Mouse (Mus musculus): ENCODE results near the gene Shprh. TPM values are rescaled to one million over a fixed set of nuclear protein-coding genes. Genes with fewer than 3 reads are reported as not detected.
"Not testable (repeated sequence)": the region's sequence is repeated elsewhere in the genome, so short reads cannot be mapped to it uniquely, and the experiment has no call there.

The Shprh gene
- 10 to 100 TPM; 18.5 to 23.4 TPM for polyA plus RNA-seq (2017; shearing (Covaris generic))

GRCm38 (mm10) chr10:11148884-11149741 lies at the start of gene Shprh:
Gene Shprh (plus strand): TSS chr10:11149427.
- peak; percentile 96 for ATAC-seq

GRCm38 (mm10) chr10:11121781-11122180 lies 27.4 kb upstream of the Shprh start:
- no peak for ATAC-seq

DNA sequence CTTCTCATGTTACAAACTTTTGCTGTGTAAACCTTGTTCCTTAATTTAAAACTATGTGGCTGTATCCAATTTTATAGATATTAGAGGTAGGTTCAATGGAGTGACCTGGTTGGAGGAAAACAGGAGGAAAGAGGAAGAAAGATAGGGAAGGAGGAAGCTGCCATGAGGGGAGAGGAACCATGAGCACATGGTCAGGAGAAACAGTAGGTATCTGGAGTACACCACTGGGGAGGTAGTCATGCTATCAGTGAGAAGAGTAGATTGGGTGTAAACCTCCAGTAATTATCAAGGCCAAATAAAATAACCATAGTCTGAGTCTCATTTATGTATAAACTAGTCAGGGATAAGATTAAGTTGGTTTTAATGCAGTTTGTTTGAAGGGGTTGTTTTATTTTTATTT lies 3.6 kb upstream of the Shprh start:
- no peak for ATAC-seq

DNA sequence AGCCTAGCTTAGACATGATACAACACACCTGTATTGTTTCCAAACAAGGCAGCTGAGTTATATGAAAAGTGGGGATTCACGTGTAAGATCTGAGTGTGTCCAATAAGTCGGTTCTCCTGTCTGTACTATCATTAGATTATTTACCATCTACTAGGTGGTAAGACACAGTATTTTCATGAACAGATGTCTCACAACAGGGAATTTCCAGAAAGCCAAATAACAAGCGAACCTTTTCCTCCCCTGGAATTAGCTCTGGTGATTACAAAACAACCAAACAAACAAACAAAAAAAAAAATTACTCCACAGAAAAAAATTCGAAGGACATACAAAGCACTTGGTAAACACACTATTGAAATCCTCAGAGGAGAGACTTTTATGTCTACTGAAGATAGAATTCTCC lies 781 bp upstream of the Shprh start:
- ATAC-seq = no peak

GRCm38 (mm10) chr10:11149742-11150125 lies 507 bp downstream of the Shprh start:
- ATAC-seq = peak; percentile 21

GRCm38 (mm10) chr10:11151644-11152043 lies 2.4 kb downstream of the Shprh start:
- ATAC-seq = no peak

DNA sequence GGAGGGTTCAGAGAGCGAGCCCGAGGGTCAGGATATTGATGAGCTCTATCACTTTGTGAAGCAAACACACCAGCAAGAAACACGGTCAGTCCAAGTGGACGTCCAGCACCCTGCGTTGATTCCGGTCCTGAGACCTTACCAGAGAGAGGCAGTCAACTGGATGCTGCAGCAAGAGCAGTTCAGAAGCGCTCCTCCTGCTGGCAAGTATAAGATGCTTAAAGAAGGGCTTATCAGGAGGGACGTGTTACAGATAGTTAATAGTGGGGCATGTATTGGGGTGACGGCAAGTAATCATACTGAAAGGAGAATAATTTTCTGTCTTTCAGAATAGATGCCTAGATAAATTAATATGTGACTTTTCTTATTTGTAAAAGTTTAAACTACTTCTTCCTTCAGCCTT lies 7.8 kb downstream of the Shprh start:
- no peak for ATAC-seq

- no peak for ATAC-seq
Observed at GRCm38 (mm10) chr10:11164537-11164936, 15.3 kb downstream of the Shprh start.

- ATAC-seq = no peak
Observed at GRCm38 (mm10) chr10:11170252-11170651, 21.0 kb downstream of the Shprh start.

DNA sequence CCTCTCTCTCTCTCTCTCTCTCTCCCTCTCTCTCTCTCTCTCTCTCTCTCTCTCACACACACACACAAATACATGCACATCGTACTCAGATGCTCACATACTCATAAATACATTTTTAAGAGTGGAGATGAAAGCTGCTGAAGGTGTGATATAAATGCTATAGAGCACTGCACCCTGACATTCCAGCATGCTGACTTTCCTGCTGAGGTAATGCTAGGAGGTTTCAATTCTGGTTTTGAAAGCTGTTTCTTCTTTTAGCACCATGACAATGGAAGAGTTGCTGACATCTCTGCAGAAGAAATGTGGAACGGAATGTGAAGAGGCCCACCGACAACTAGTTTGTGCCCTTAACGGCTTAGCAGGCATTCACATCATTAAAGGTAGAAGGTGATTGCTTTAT lies 22.4 kb downstream of the Shprh start:
- no peak for ATAC-seq

GRCm38 (mm10) chr10:11172519-11172918 lies 23.3 kb downstream of the Shprh start:
- ATAC-seq = no peak

DNA sequence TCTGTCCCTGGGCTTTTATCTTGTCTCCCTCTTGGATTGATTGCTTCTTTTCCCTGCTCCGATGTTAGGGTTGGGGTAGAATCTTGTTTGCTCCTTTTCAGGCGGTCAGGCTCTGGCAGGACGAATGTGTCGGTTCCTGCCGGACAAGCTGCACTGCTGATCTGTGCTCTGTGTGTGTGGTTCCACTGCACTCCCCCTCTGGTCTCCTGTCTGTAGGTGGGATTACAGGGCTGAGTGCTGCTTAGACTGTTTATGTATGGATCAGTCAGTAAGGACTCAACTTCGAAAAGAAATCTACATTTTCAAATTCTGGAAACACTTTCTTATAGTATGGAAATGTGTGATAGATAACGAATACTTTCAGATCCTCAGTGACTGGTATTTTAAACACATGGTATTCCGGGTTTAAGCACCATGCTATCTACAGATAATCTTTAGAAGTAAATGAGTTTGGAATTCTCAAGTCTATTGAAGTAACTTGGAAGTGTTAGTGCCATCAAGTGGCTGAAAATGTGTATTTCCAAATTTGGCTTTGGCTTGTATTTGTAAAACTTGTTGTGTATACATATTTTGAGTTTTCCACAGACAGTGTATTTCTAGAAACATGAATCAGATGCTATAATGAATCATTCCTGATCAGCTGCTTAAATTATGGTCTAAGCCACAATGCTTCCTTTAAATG lies 26.7 kb downstream of the Shprh start:
- no peak for ATAC-seq

DNA sequence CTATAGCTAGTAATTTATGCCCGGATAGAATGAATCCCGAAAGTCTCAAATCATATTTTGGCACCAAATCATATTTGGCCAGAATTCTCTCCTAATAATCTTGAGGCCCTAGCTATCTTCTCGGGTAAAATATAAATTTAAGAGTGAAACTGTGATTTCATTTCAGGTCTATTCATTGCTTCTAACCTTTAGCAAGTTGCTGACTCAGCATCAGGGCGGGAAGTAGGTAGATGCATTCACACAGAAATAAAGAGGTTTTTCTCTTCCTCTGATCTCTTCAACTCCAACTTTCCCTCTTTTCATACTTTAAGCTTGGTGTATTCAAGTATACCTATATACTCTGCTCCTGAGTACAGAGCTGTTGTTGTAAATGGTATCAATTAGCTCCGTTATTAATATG lies 30.9 kb downstream of the Shprh start:
- no peak for ATAC-seq

- no peak for ATAC-seq
Observed at GRCm38 (mm10) chr10:11197341-11197740, 48.1 kb downstream of the Shprh start.

DNA sequence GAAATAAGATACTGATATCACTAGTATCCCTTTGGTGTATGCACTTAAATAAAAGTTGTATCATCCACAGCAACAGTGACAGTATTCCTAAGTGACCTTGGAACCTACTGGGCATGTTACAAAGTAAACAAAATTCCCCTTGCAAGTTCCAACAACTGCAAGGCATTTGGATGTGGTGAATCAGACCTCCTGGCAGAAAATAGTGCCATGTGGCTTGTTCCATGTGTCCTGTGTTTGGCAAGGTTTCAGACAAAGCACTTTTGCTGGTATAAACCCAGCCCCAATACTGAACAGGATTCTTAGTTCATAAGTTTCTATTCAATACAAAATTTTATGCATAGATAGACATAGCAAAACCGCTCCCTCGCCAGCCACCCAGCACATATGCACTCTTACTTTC lies 49.1 kb downstream of the Shprh start:
- no peak for ATAC-seq

- ATAC-seq = no peak
Observed at GRCm38 (mm10) chr10:11199980-11200379, 50.8 kb downstream of the Shprh start.

GRCm38 (mm10) chr10:11205883-11206282 lies 56.7 kb downstream of the Shprh start:
- ATAC-seq = not testable (repeated sequence)

GRCm38 (mm10) chr10:11208670-11209069 lies 59.4 kb downstream of the Shprh start:
- ATAC-seq = no peak

DNA sequence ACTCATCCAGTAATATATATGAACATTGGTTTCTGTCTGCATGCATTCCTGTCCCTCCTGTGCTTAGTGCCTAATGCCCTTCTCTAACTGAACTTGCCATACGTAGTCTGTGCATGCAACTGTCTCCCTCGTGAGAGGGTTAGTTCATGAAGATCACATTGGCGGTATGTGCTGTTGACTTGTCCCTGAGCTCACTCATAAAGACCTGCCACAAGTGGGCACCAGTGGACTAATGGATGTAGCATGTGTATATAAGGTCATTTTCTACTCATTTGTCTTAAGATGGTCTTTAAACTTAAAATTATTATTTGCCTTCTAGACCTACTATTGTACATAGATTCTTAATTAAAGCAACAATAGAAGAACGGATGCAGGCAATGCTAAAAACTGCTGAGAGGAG lies 62.8 kb downstream of the Shprh start:
- ATAC-seq = no peak

DNA sequence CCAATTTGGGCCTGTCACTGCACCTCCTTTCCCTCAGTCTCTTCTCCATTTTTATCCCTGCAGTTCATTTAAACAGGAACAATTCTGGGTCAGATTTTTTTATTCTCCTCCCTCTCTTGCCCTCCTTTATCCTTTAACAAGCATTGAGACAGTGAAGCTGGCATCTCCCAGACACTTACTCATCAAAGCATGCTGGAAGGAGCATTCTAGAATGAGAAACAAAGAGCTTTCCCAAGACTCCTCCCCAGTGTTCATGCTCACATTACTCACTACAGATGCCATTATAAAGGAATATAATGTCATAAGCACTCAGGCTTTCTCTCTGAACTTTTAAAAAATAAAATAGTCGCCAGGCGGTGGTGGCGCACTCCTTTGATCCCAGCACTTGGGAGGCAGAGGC lies 77.2 kb downstream of the Shprh start:
- no peak for ATAC-seq

GRCm38 (mm10) chr10:11229545-11230178 lies 80.4 kb downstream of the Shprh start:
- ATAC-seq = no peak

DNA sequence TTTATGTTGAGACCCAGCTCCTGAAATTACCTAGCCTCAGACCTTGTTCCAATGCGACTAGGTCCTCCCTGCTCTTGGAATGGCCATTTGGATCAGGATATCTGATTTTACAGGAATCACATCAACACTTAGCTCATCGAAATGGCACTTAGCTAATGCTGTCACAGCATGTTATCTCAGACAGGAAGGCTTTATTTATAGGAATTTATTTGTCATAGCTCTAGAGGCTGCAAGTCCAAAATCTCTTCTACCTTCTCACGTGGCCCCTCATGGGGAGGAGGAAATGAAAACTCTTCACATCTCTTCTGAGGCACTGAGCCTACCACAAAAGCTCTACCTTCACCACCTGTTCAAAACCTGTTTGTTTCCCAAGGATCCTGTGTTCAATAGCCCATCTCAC lies 84.0 kb downstream of the Shprh start:
- no peak for ATAC-seq

GRCm38 (mm10) chr10:11242988-11243387 lies 93.8 kb downstream of the Shprh start:
- ATAC-seq = not testable (repeated sequence)

- ATAC-seq = no peak
Observed at GRCm38 (mm10) chr10:11248210-11248609, 99.0 kb downstream of the Shprh start.

All from CD4-positive, CD25-positive, alpha-beta regulatory T cell, adult 4 months (primary cell).